Mouse (Mus musculus) brain, embryonic 14.5 days (tissue): Measurements from ENCODE around the gene Elovl6.

Source experiments
- CTCF ChIP-seq: fragments of 200-500 bp; IDR thresholded peaks from 2 replicates; pipeline ENCODE4 v1.5.1; 2012; ENCODE audit warnings: inconsistent platforms, mild to moderate bottlenecking, moderate library complexity, borderline replicate concordance; ENCODE audit not compliant: insufficient read depth, insufficient read length; ENCODE audit errors: extremely low read depth
- POLR2A ChIP-seq: fragments of 200-500 bp; IDR thresholded peaks from 2 replicates; pipeline ENCODE4 v1.6.1; 2012; ENCODE audit warnings: mild to moderate bottlenecking, inconsistent platforms, borderline replicate concordance; ENCODE audit not compliant: poor library complexity, insufficient read depth, insufficient read length, severe bottlenecking; ENCODE audit errors: extremely low read depth

GRCm38 (mm10) chr3:129590548-129591226 lies 58.5 kb downstream of the Elovl6 start:
- no peak for TF ChIP-seq CTCF
- TF ChIP-seq POLR2A = no peak
